Mouse (Mus musculus) limb, embryonic 13.5 days (tissue): Measurements from ENCODE around the gene Cdkal1. TPM values are rescaled to one million over a fixed set of nuclear protein-coding genes. Genes with fewer than 3 reads are reported as not detected.

Experiments used
- ATAC-seq: fragments of 200-750 bp; cut with Nextera tagmentation; 2 replicates; pipeline ENCODE4 v1.8.0; 2017; ENCODE audit warnings: low read depth, moderate number of reproducible peaks, moderate TSS enrichment; ENCODE audit not compliant: low FRiP score
- H3K27ac ChIP-seq: fragments of 300-500 bp; sonication (generic); 2 replicates; pipeline ENCODE4 v1.5.1; 2015; ENCODE audit warnings: inconsistent platforms, mild to moderate bottlenecking, moderate library complexity
- H3K27me3 ChIP-seq: fragments of 300-500 bp; sonication (generic); 2 replicates; pipeline ENCODE4 v1.6.1; 2015; ENCODE audit warnings: mild to moderate bottlenecking, inconsistent platforms
- H3K36me3 ChIP-seq: fragments of 300-500 bp; sonication (generic); 2 replicates; pipeline ENCODE4 v1.6.1; 2015; ENCODE audit warnings: inconsistent platforms, mild to moderate bottlenecking, moderate library complexity
- H3K4me1 ChIP-seq: fragments of 300-500 bp; sonication (generic); 2 replicates; pipeline ENCODE4 v1.6.1; 2015; ENCODE audit warnings: inconsistent platforms
- H3K4me2 ChIP-seq: fragments of 300-500 bp; sonication (generic); replicated peaks from 2 replicates; pipeline ENCODE4 v1.6.1; 2015; ENCODE audit warnings: inconsistent platforms, mild to moderate bottlenecking, moderate library complexity
- H3K4me3 ChIP-seq: fragments of 300-500 bp; sonication (generic); 2 replicates; pipeline ENCODE4 v1.5.1; 2015; ENCODE audit warnings: moderate library complexity, mild to moderate bottlenecking, inconsistent platforms
- H3K9ac ChIP-seq: fragments of 300-500 bp; sonication (generic); 2 replicates; pipeline ENCODE4 v1.6.1; 2015; ENCODE audit warnings: mild to moderate bottlenecking, inconsistent platforms
- H3K9me3 ChIP-seq: fragments of 300-500 bp; sonication (generic); 2 replicates; pipeline ENCODE4 v1.6.1; 2016; ENCODE audit warnings: inconsistent platforms
- WGBS: fragments of 180-500 bp; shearing (Covaris S2); methylation state at CpG from one replicate; pipeline ENCODE4 v1.1.7; 2015; 5-methylcytosine and 5-hydroxymethylcytosine counted together
- polyA plus RNA-seq: library from polyadenylated mRNA; unstranded; fragments of >200 nt; fragmentation: Nextera tagmentation; extraction: Ambion mirVana; gene quantifications from 2 replicates; pipeline ENCODE4 v1.2.1, GENCODE M21; 2015

The Cdkal1 gene
- polyA plus RNA-seq, 1 experiment from 2014 or later = 37.9 TPM

- H3K27me3 ChIP-seq = no peaks in the 10 kb centered on the region
- ATAC-seq = no peak
- whole genome bisulfite sequencing = 62% methylated on average over 6 of the region's 6 CpGs
Measured at GRCm38 (mm10) chr13:29281556-29281955, 573.9 kb downstream of the Cdkal1 start.

GRCm38 (mm10) chr13:29278156-29278555, 577.3 kb downstream of the Cdkal1 start:
- WGBS = 73% methylated on average over 4 of the region's 4 CpGs
- Histone ChIP-seq H3K27ac (no peak overlapping the region), H3K4me2 (no peak overlapping the region), H3K9me3 (no peaks in the 10 kb centered on the region), H3K4me1 (no peaks in the 10 kb centered on the region), H3K9ac (no peak overlapping the region), H3K36me3 (no peaks in the 10 kb centered on the region), H3K4me3 (no peak overlapping the region), H3K27me3 (no peaks in the 10 kb centered on the region)
- ATAC-seq = no peak

More at GRCm38 (mm10) chr13:29281556-29281955, 573.9 kb downstream of the Cdkal1 start:
- no peak overlapping the region for H3K4me3 ChIP-seq
- H3K4me2 ChIP-seq = no peak overlapping the region
- no peak overlapping the region for H3K9ac ChIP-seq
- no peaks in the 10 kb centered on the region for H3K36me3 ChIP-seq
- H3K9me3 ChIP-seq = no peaks in the 10 kb centered on the region
- H3K4me1 ChIP-seq = no peaks in the 10 kb centered on the region
- H3K27ac ChIP-seq = no peak overlapping the region

GRCm38 (mm10) chr13:29274296-29274695, 581.2 kb downstream of the Cdkal1 start:
- H3K4me1 ChIP-seq = no peaks in the 10 kb centered on the region
- H3K36me3 ChIP-seq = no peaks in the 10 kb centered on the region
- no peak overlapping the region for H3K27ac ChIP-seq
- no peak overlapping the region for H3K4me2 ChIP-seq
- H3K27me3 ChIP-seq = no peaks in the 10 kb centered on the region
- H3K9ac ChIP-seq = no peak overlapping the region
- H3K9me3 ChIP-seq = no peaks in the 10 kb centered on the region
- WGBS = 76% methylated on average over 11 of the region's 11 CpGs
- no peak for ATAC-seq
- H3K4me3 ChIP-seq = no peak overlapping the region

GRCm38 (mm10) chr13:29273693-29274221, 581.7 kb downstream of the Cdkal1 start:
- Histone ChIP-seq H3K4me2 (no peak overlapping the region), H3K36me3 (no peaks in the 10 kb centered on the region), H3K9ac (no peak overlapping the region), H3K4me3 (no peak overlapping the region), H3K4me1 (no peaks in the 10 kb centered on the region), H3K27ac (no peak overlapping the region), H3K27me3 (no peaks in the 10 kb centered on the region), H3K9me3 (no peaks in the 10 kb centered on the region)
- ATAC-seq = no peak
- WGBS = 53% methylated on average over 4 of the region's 4 CpGs

- Histone ChIP-seq H3K9me3 (no peaks in the 10 kb centered on the region), H3K36me3 (no peaks in the 10 kb centered on the region), H3K4me2 (no peak overlapping the region), H3K4me1 (no peaks in the 10 kb centered on the region), H3K4me3 (no peak overlapping the region), H3K27me3 (no peaks in the 10 kb centered on the region), H3K27ac (no peak overlapping the region), H3K9ac (no peak overlapping the region)
- ATAC-seq = no peak
Measured at GRCm38 (mm10) chr13:29271451-29271850, 584.0 kb downstream of the Cdkal1 start.

- Histone ChIP-seq H3K9ac (no peak overlapping the region), H3K4me2 (no peak overlapping the region)
Measured at GRCm38 (mm10) chr13:29264015-29264711, 591.3 kb downstream of the Cdkal1 start.

GRCm38 (mm10) chr13:29262164-29262563, 593.3 kb downstream of the Cdkal1 start:
- Histone ChIP-seq H3K36me3 (no peaks in the 10 kb centered on the region), H3K27me3 (no peaks in the 10 kb centered on the region), H3K27ac (no peak overlapping the region), H3K9ac (no peak overlapping the region), H3K4me2 (no peak overlapping the region), H3K9me3 (no peaks in the 10 kb centered on the region), H3K4me3 (no peak overlapping the region), H3K4me1 (no peaks in the 10 kb centered on the region)
- WGBS = 81% methylated on average over 4 of the region's 4 CpGs
- no peak for ATAC-seq

More at GRCm38 (mm10) chr13:29264015-29264711, 591.3 kb downstream of the Cdkal1 start:
- ATAC-seq = no peak
- H3K9me3 ChIP-seq = no peaks in the 10 kb centered on the region
- no peaks in the 10 kb centered on the region for H3K36me3 ChIP-seq
- no peak overlapping the region for H3K27ac ChIP-seq
- no peaks in the 10 kb centered on the region for H3K27me3 ChIP-seq
- WGBS = 79% methylated on average over 11 of the region's 11 CpGs
- no peak overlapping the region for H3K4me3 ChIP-seq
- H3K4me1 ChIP-seq = no peaks in the 10 kb centered on the region

GRCm38 (mm10) chr13:29248535-29248934, 606.9 kb downstream of the Cdkal1 start:
- no peak overlapping the region for H3K4me3 ChIP-seq
- no peak overlapping the region for H3K27ac ChIP-seq
- H3K36me3 ChIP-seq = no peaks in the 10 kb centered on the region
- no peaks in the 10 kb centered on the region for H3K4me1 ChIP-seq
- no peak for ATAC-seq
- no peaks in the 10 kb centered on the region for H3K27me3 ChIP-seq
- no peaks in the 10 kb centered on the region for H3K9me3 ChIP-seq
- WGBS = 85% methylated on average over 4 of the region's 4 CpGs
- H3K4me2 ChIP-seq = no peak overlapping the region
- no peak overlapping the region for H3K9ac ChIP-seq

- H3K27me3 ChIP-seq = no peaks in the 10 kb centered on the region
- ATAC-seq = no peak
- no peak overlapping the region for H3K4me3 ChIP-seq
Measured at GRCm38 (mm10) chr13:29247800-29248199, 607.7 kb downstream of the Cdkal1 start.

GRCm38 (mm10) chr13:29235065-29235464, 620.4 kb downstream of the Cdkal1 start:
- no peak for ATAC-seq
- Histone ChIP-seq H3K27me3 (no peaks in the 10 kb centered on the region), H3K4me2 (no peak overlapping the region), H3K36me3 (no peaks in the 10 kb centered on the region), H3K27ac (no peak overlapping the region), H3K4me3 (no peak overlapping the region), H3K9me3 (no peaks in the 10 kb centered on the region), H3K4me1 (no peaks in the 10 kb centered on the region), H3K9ac (no peak overlapping the region)
- whole genome bisulfite sequencing = 62% methylated on average over 4 of the region's 4 CpGs

More at GRCm38 (mm10) chr13:29247800-29248199, 607.7 kb downstream of the Cdkal1 start:
- no peak overlapping the region for H3K4me2 ChIP-seq
- H3K4me1 ChIP-seq = no peaks in the 10 kb centered on the region
- 55% methylated on average over 3 of the region's 3 CpGs for WGBS
- H3K9ac ChIP-seq = no peak overlapping the region
- no peaks in the 10 kb centered on the region for H3K36me3 ChIP-seq
- H3K9me3 ChIP-seq = no peaks in the 10 kb centered on the region
- H3K27ac ChIP-seq = no peak overlapping the region

GRCm38 (mm10) chr13:29234442-29234841, 621.0 kb downstream of the Cdkal1 start:
- Histone ChIP-seq H3K9me3 (no peaks in the 10 kb centered on the region), H3K27me3 (no peaks in the 10 kb centered on the region), H3K27ac (no peak overlapping the region), H3K9ac (no peak overlapping the region), H3K4me2 (no peak overlapping the region), H3K4me3 (no peak overlapping the region), H3K36me3 (no peaks in the 10 kb centered on the region), H3K4me1 (no peaks in the 10 kb centered on the region)
- no peak for ATAC-seq
- 82% methylated on average over 4 of the region's 4 CpGs for WGBS

GRCm38 (mm10) chr13:29233970-29234369, 621.5 kb downstream of the Cdkal1 start:
- Histone ChIP-seq H3K36me3 (no peaks in the 10 kb centered on the region), H3K27me3 (no peaks in the 10 kb centered on the region), H3K27ac (no peak overlapping the region), H3K9ac (no peak overlapping the region), H3K9me3 (no peaks in the 10 kb centered on the region), H3K4me3 (no peak overlapping the region), H3K4me1 (no peaks in the 10 kb centered on the region), H3K4me2 (no peak overlapping the region)
- WGBS = 87% methylated on average over 11 of the region's 11 CpGs
- ATAC-seq = no peak

GRCm38 (mm10) chr13:29232681-29233080, 622.8 kb downstream of the Cdkal1 start:
- H3K9me3 ChIP-seq = no peaks in the 10 kb centered on the region
- H3K4me2 ChIP-seq = no peak overlapping the region
- H3K36me3 ChIP-seq = no peaks in the 10 kb centered on the region
- H3K9ac ChIP-seq = no peak overlapping the region
- H3K4me1 ChIP-seq = no peaks in the 10 kb centered on the region
- ATAC-seq = no peak
- 68% methylated on average over 4 of the region's 4 CpGs for WGBS
- no peaks in the 10 kb centered on the region for H3K27me3 ChIP-seq
- H3K27ac ChIP-seq = no peak overlapping the region
- no peak overlapping the region for H3K4me3 ChIP-seq
